Mouse (Mus musculus) c-Kit-positive CD71-negative TER-119-negative erythroid progenitor cells, embryonic 14.5 days (primary cell): ENCODE results near the gene Xrra1.
"Not testable (repeated sequence)": the region's sequence is repeated elsewhere in the genome, so short reads cannot be mapped to it uniquely, and the experiment has no call there.

Experiments
- DNase-seq: peaks from one replicate; pipeline ENCODE4 v3.0.0-alpha.2; 2013; ENCODE audit warnings: low read depth

Xrra1 gene

DNA sequence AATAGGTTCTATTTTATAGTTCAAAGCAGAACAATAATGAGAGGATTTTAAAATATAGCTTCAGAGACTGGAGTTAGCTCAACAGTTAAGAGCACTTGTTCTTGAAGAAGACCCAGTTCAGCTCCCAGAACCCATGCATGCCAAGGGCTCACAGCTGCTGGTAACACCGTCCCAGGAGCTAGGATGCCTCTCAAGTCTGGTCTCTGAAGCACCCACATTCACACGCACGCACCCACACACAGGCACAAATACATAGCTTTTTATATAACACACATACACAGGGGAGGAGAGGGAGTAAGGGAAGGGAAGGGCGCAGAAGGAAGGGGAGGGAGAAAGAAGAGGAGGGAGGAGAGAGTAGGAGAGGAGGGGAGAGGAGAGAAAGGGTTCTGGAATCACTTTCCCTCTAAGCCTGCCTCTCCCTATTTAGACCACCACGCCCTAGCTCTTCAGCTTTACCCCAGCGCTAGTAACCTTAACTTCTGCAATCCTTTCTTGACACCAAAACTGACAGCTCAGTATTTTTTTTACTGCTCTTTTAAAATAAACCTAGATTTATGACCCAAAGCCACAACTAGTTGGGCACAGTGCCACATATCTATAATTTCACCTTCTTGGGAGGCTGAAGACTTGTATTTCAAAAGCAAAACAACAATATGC, 94.7 kb downstream of the Xrra1 start:
- no peak for DNase-seq

GRCm38 (mm10) chr7:99954212-99954611, 95.3 kb downstream of the Xrra1 start:
- no peak for DNase-seq

- DNase-seq, result no peak
Observed at GRCm38 (mm10) chr7:99956095-99956494, 97.2 kb downstream of the Xrra1 start.

- no peak for DNase-seq
Observed at GRCm38 (mm10) chr7:99957226-99957965, 98.5 kb downstream of the Xrra1 start.

DNA sequence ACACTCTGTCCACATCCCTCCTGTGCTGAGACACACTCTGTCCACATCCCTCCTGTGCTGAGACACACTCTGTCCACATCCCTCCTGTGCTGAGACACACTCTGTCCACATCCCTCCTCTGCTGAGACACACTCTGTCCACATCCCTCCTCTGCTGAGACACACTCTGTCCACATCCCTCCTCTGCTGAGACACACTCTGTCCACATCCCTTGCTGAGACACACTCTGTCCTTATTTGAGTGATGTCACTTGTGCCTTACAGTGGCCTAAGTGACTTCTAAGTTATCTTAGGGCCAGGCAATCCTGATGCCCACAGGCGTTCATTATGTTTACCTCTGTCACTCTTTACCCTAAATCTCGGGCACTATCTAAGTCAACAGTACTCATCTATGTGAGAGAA, 101.7 kb downstream of the Xrra1 start:
- DNase-seq, result not testable (repeated sequence)

DNA sequence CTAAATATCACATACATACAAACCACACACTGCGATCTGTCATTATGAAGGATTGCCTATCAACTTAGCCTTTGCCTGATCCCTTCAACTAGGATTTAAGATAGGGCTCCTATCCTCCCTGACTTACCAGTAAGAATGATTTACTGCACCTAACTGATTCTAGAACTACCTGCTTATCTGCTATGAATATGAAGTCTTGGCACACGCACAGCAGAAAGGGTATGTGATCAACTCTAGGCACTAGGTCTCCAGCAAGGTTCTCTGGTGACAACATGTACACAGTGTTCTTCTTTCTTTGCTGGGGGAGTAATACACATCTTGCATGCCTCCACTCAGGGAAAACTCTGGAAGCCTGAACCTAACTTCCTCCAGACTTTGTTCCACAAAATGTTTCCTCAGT, 102.6 kb downstream of the Xrra1 start:
- no peak for DNase-seq

DNA sequence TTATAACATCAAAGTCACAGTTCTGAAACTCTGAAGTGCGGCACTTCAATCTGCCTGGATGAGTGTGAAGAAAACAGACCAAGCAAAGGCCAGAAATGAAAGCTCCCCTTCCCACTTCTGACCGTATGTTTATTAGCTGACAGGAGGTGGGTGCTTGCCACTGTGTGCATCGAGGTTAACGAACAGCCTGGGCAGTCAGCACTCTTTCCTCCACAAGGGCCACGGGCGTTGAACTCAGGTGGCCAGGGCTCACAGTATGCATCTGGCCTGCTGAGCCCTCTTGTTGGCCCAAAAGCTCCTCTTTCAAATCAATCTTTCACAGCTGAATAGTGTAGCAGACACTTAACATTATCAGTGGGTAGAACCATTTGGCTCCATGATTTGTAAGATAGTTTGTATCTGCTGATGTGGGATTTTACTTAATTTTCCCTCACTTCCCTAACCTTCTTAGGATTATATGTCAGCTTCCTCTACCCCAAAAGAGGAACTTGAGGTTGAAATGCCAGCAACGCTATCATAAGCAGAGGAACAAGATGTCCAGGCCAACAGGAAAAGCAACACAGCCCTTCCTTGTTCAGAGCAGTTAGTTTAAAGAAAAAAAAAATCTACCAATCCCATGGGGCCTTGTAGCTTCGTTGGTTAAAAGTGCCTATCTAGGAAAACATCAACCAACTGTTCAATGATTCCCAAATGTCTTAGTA, 103.8 kb downstream of the Xrra1 start:
- no peak for DNase-seq

- DNase-seq, result no peak
Observed at GRCm38 (mm10) chr7:99963237-99963860, 104.4 kb downstream of the Xrra1 start.

DNA sequence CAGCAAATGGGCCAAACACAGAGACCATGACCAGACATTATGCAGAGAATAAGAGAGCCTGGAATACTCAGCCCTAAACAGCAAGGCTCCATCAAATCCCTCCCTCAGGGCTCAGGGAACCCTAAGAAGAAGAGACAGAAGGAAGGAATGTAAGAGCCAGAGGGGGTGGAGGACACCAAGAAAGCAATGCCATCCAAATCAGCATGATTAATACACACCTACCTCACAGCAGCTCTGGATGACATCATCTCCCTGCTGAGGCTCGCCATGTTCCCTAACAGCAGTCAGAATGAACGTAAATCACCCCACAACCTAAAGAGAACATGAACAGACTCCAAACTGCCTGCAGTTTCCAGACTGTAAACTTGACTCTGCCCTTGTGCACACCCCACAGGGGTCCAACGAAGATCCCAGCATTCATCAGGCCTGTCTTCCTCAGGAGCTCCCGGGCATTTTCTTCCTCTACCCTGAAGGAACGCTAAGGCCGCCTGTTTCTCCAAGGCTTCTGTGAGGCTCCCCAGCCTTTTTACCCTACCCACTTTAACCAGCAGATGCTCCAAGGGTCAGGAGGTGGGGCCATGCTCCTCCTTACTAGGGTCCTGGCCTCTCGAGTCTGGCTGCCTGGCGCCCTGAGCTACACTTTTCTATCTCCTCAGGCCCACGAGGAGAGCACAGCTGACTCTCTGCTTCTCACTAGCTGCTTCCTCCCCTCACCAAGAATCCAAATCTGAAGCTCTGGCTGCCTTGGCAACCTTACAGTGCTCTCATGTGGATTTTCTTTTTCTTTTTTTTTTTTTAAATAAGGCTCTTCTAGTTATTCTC, 106.3 kb downstream of the Xrra1 start:
- DNase-seq, result no peak

- DNase-seq, result no peak
Observed at GRCm38 (mm10) chr7:99966011-99966721, 107.2 kb downstream of the Xrra1 start.
